Mouse (Mus musculus) liver, adult 2 months (tissue): ENCODE data around the gene C2cd4b. TPM values are rescaled to one million over a fixed set of nuclear protein-coding genes. Genes with fewer than 3 reads are reported as not detected.

Experiments used
- DNase-seq: peaks from one replicate; pipeline ENCODE4 v3.0.0-alpha.2; 2011; ENCODE audit warnings: low read depth, low spot score; ENCODE audit errors: extremely low read depth
- H3K27ac ChIP-seq: fragments of 200-500 bp; replicated peaks from 2 replicates; pipeline ENCODE4 v1.5.1; 2012; ENCODE audit warnings: low read depth, mild to moderate bottlenecking, control low read depth, inconsistent platforms, low read length; ENCODE audit not compliant: insufficient read depth
- H3K27me3 ChIP-seq: fragments of 200-500 bp; 2 replicates; pipeline ENCODE4 v1.6.1; 2012; ENCODE audit warnings: mild to moderate bottlenecking, moderate library complexity, low read length, inconsistent platforms; ENCODE audit not compliant: control insufficient read depth, insufficient read depth
- H3K36me3 ChIP-seq: fragments of 200-500 bp; 2 replicates; pipeline ENCODE4 v1.6.1; 2012; ENCODE audit warnings: low read length, inconsistent platforms; ENCODE audit not compliant: control insufficient read depth, insufficient read depth
- H3K4me1 ChIP-seq: fragments of 200-500 bp; 2 replicates; pipeline ENCODE4 v1.6.1; 2011; ENCODE audit warnings: low read length; ENCODE audit not compliant: control insufficient read depth, insufficient read depth
- H3K4me3 ChIP-seq: fragments of 200-500 bp; 2 replicates; pipeline ENCODE4 v1.5.1; 2011; ENCODE audit warnings: low read depth, mild to moderate bottlenecking, control low read depth, low read length, moderate library complexity; ENCODE audit not compliant: insufficient read depth
- H3K79me2 ChIP-seq: fragments of 200-500 bp; 2 replicates; pipeline ENCODE4 v1.6.1; 2012; ENCODE audit warnings: inconsistent platforms, mild to moderate bottlenecking, low read length, moderate library complexity; ENCODE audit not compliant: control insufficient read depth, insufficient read depth
- H3K9ac ChIP-seq: fragments of 200-500 bp; 2 replicates; pipeline ENCODE4 v1.6.1; 2012; ENCODE audit warnings: low read depth, mild to moderate bottlenecking, control low read depth, inconsistent platforms, low read length
- CTCF ChIP-seq: fragments of 200-500 bp; IDR thresholded peaks from 2 replicates; pipeline ENCODE4 v1.5.1; 2011; ENCODE audit warnings: low read depth, low read length, control low read depth
- POLR2A ChIP-seq: fragments of 200-500 bp; IDR thresholded peaks from 2 replicates; pipeline ENCODE4 v1.6.1; 2011; ENCODE audit warnings: low read length, control low read depth; ENCODE audit not compliant: insufficient read depth; ENCODE audit errors: extremely low read depth
- WGBS: fragments of 180-500 bp; shearing (Covaris S2); methylation state at CpG from one replicate; pipeline ENCODE4 v1.1.7; 2018; 5-methylcytosine and 5-hydroxymethylcytosine counted together
- polyA plus RNA-seq: library from polyadenylated mRNA; depleted of rRNA; stranded (reverse); fragments of >200 nt; gene quantifications from 2 replicates; pipeline ENCODE4 v1.2.3, GENCODE M21; 2012; rRNA removed
- total RNA-seq: library from RNA; depleted of rRNA; stranded (reverse); fragments of >200 nt; gene quantifications from 2 replicates; pipeline ENCODE4 v1.2.3, GENCODE M21; 2014; rRNA removed

The C2cd4b gene
- total RNA-seq: not detected in 2 replicates
- polyA plus RNA-seq: not detected in 2 replicates

GRCm38 (mm10) chr9:67759163-67759955 is at the start of gene C2cd4b:
TSS of gene C2cd4b (plus strand) at chr9:67759437.
- Histone ChIP-seq H3K27ac (no peak within 1 kb of the TSS), H3K9ac (no peak within 1 kb of the TSS), H3K79me2 (no peaks in the 10 kb centered on the region), H3K36me3 (no peaks in the 10 kb centered on the region), H3K4me1 (no peaks in the 10 kb centered on the region), H3K27me3 (peaks cover 15% of the 10 kb centered on the region; the same call in 1 of the 2 replicates), H3K4me3 (peak within 1 kb of the TSS; percentile 24; the same call in 1 of the 2 replicates)
- no peak for DNase-seq
- 3% methylated on average over 49 of the region's 49 CpGs for WGBS
- TF ChIP-seq CTCF: no peak
- no peak for TF ChIP-seq POLR2A

- H3K4me1 ChIP-seq: no peaks in the 10 kb centered on the region
- H3K36me3 ChIP-seq: no peaks in the 10 kb centered on the region
- H3K79me2 ChIP-seq: no peaks in the 10 kb centered on the region
- no peaks in the 10 kb centered on the region for H3K27me3 ChIP-seq
- no peak overlapping the region for H3K4me3 ChIP-seq
- WGBS: 35% methylated on average over 15 of the region's 15 CpGs
- H3K9ac ChIP-seq: no peak overlapping the region
- peak; percentile 47 for DNase-seq
- TF ChIP-seq POLR2A: no peak
- peak; percentile 79 for TF ChIP-seq CTCF
- H3K27ac ChIP-seq: no peak overlapping the region
Measured at GRCm38 (mm10) chr9:67711051-67711877, 48.0 kb upstream of the C2cd4b start.

- Histone ChIP-seq H3K79me2 (no peaks in the 10 kb centered on the region), H3K4me3 (no peak overlapping the region), H3K36me3 (no peaks in the 10 kb centered on the region), H3K9ac (no peak overlapping the region), H3K27me3 (no peaks in the 10 kb centered on the region), H3K4me1 (no peaks in the 10 kb centered on the region), H3K27ac (no peak overlapping the region)
- DNase-seq: no peak
- WGBS: 77% methylated on average over 9 of the region's 9 CpGs
- TF ChIP-seq POLR2A: no peak
- no peak for TF ChIP-seq CTCF
Measured at GRCm38 (mm10) chr9:67712146-67712545, 47.1 kb upstream of the C2cd4b start.

- no peaks in the 10 kb centered on the region for H3K79me2 ChIP-seq
- no peak overlapping the region for H3K4me3 ChIP-seq
- H3K27me3 ChIP-seq: no peaks in the 10 kb centered on the region
- H3K9ac ChIP-seq: no peak overlapping the region
- no peaks in the 10 kb centered on the region for H3K36me3 ChIP-seq
- DNase-seq: no peak
- H3K4me1 ChIP-seq: no peaks in the 10 kb centered on the region
- WGBS: 89% methylated on average over 3 of the region's 3 CpGs
- TF ChIP-seq POLR2A (no peak), CTCF (no peak)
- no peak overlapping the region for H3K27ac ChIP-seq
Measured at GRCm38 (mm10) chr9:67717081-67717480, 42.2 kb upstream of the C2cd4b start.

- no peak overlapping the region for H3K4me3 ChIP-seq
- H3K4me1 ChIP-seq: no peaks in the 10 kb centered on the region
- DNase-seq: no peak
- no peaks in the 10 kb centered on the region for H3K27me3 ChIP-seq
- H3K27ac ChIP-seq: no peak overlapping the region
- H3K36me3 ChIP-seq: no peaks in the 10 kb centered on the region
- WGBS: 53% methylated on average over 3 of the region's 3 CpGs
- H3K79me2 ChIP-seq: no peaks in the 10 kb centered on the region
- TF ChIP-seq CTCF: no peak
- no peak for TF ChIP-seq POLR2A
- no peak overlapping the region for H3K9ac ChIP-seq
Measured at GRCm38 (mm10) chr9:67718596-67718995, 40.6 kb upstream of the C2cd4b start.

GRCm38 (mm10) chr9:67720150-67720549 is 39.1 kb upstream of the C2cd4b start:
- DNase-seq: no peak
- WGBS: 82% methylated on average over 3 of the region's 3 CpGs
- no peak overlapping the region for H3K27ac ChIP-seq
- H3K27me3 ChIP-seq: no peaks in the 10 kb centered on the region
- H3K9ac ChIP-seq: no peak overlapping the region
- TF ChIP-seq CTCF (no peak), POLR2A (no peak)
- no peaks in the 10 kb centered on the region for H3K79me2 ChIP-seq
- H3K36me3 ChIP-seq: no peaks in the 10 kb centered on the region
- no peak overlapping the region for H3K4me3 ChIP-seq
- H3K4me1 ChIP-seq: no peaks in the 10 kb centered on the region
